Mouse (Mus musculus) left cerebral cortex, adult 9 months (tissue): Measurements from ENCODE around the gene Trpm5.

Experiments
- DNase-seq, 2 experiments: peaks; one replicate each; pipeline ENCODE4 v3.0.0; 2022; ENCODE audit warnings: low spot score in 2 of 2

Trpm5 gene

DNA sequence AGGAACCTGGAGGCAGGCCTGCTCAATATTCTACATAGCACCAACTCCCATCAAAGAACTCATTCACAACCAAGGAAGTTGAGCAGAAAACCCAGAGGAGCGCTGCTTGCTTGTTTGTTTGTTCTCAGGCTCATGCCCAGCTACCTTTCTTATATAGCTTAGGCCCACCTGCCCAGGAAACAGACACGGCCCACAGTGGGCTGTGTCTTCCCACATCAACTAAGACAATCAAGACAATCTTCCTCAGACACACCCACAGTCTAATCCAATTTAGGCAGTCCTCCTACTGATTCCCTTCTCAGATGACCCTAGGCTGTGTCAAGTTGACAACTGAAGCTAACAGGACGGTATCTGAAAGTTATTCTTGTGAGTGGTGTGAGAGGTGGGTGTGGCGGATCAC lies 11.6 kb upstream of the Trpm5 start, which contains the start of gene Kcnq1:
Gene Kcnq1 (plus strand): TSS at position 301 of the 400 bp plus-strand sequence.
- no peak for DNase-seq

GRCm38 (mm10) chr7:143105258-143105897 lies 10.9 kb upstream of the Trpm5 start:
- DNase-seq = no peak

DNA sequence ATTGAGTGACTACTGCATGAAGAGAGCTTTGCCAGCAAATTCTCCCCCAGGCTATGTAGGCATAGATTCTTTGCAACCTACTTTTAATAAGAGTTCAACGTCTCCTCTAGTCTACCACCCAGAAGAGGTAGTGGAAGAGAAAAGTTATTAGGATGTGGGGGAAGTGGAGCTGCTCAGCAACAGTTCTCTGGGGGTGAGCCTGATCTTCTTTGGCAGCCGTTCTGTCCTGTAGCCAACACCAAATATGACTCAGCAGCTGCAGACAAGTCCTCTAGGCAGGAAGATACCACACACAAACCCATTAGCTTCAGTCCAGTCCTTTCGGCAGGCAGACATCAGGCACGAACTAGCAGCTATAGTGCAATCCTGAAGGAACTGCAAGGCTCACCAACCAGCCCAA lies 6.3 kb upstream of the Trpm5 start:
- peak; percentile 7 to 23 for DNase-seq

GRCm38 (mm10) chr7:143095554-143095907 lies 1.1 kb upstream of the Trpm5 start:
- no peak for DNase-seq

GRCm38 (mm10) chr7:143093847-143094246 lies 595 bp downstream of the Trpm5 start:
- DNase-seq = no peak

- peak in 1 of 2 experiments; percentile 30 for DNase-seq
These were observed 7.3 kb downstream of the Trpm5 start for GRCm38 (mm10) chr7:143087070-143087579.

- DNase-seq = peak in 1 of 2 experiments; percentile 41
These were observed 8.1 kb downstream of the Trpm5 start for GRCm38 (mm10) chr7:143086366-143086765.

GRCm38 (mm10) chr7:143083708-143084107 lies 10.7 kb downstream of the Trpm5 start:
- DNase-seq = no peak

GRCm38 (mm10) chr7:143082024-143082423 lies 12.4 kb downstream of the Trpm5 start:
- no peak for DNase-seq

GRCm38 (mm10) chr7:143077351-143077750 lies 17.1 kb downstream of the Trpm5 start:
- DNase-seq = no peak

- no peak for DNase-seq
These were observed 19.0 kb downstream of the Trpm5 start for GRCm38 (mm10) chr7:143075394-143075793.

DNA sequence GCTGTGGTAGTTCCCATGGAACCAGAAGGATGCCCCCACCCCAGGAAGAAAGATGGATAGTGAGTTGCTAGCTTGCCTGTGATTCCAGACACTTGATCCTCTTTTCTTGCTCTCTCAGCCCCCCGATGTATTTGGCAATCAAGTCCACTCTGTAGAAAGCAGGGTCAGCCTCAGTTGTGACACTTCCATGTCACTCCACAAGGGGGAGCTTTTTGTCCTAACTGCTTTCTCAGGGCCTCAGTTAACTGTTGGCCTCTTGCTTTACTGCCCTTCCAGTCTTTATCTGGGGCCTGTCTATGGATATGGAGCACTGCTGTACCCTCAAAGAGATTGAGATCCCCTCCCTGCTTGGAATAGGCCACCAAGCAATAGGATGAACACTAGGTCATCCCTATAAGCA lies 21.4 kb downstream of the Trpm5 start:
- DNase-seq = no peak

GRCm38 (mm10) chr7:143072605-143073004 lies 21.8 kb downstream of the Trpm5 start:
- no peak for DNase-seq

DNA sequence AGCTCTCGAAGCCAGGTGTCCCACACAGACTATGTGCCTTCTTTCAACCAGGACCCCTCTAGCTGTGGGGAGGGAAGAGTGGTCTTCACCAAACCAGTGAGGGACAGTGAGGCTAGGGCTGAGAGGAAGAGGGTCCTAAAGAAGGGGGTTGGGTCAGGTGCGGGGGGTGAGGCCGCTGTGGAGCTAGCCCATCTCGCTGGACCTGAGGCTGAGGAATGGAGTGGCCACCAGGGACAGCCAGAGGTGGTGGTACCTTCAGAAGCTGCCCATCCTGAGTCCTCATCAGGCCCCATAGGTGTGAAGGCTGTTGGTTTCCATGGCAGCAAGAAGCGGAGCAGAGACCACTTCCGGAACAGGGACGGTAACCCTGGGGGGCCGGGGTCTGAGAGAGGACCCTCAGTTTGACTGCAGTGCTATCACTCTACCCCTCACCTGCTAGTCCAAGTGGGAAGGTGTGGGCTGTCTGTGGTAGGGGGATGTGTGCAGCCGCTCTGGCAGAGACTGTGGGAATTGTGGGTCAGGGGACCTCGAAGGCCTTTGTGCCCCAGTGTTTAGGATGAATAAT lies 23.9 kb downstream of the Trpm5 start:
- no peak for DNase-seq

DNA sequence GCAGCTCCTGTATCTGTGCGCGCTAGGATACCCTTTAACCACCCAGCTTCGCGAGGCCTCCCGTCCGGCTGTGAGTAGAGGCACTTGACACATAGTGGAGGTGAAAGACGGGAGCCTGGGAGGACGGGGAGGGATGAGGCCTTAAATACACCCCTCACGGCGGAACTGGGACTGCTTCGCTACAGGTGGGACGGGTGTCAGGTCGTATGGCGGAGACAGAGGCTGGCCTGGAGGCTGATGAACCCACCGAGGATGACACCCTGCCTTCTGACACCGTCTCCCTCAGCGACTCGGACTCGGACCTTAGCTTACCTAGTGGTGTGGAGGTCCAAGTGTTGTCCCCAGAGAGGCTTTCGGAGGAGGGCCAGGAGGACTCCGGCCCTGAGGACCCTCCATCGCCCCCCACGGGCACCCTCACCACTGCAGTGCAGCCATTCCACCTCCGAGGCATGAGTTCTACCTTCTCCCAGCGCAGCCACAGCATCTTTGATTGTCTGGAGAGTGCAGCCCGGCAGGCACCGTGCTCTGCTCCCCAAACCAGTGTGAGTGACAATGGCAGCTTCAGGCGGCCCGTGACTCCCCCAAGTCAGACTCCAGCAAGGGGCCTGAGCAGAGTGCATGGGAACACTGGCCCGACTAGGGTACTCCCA lies 24.6 kb downstream of the Trpm5 start:
- DNase-seq = no peak

- peak; percentile 99 for DNase-seq
These were observed 25.4 kb downstream of the Trpm5 start, which contains the start of gene Tssc4 for GRCm38 (mm10) chr7:143068882-143069591. TSS of gene Tssc4 (plus strand) at chr7:143069249.

DNA sequence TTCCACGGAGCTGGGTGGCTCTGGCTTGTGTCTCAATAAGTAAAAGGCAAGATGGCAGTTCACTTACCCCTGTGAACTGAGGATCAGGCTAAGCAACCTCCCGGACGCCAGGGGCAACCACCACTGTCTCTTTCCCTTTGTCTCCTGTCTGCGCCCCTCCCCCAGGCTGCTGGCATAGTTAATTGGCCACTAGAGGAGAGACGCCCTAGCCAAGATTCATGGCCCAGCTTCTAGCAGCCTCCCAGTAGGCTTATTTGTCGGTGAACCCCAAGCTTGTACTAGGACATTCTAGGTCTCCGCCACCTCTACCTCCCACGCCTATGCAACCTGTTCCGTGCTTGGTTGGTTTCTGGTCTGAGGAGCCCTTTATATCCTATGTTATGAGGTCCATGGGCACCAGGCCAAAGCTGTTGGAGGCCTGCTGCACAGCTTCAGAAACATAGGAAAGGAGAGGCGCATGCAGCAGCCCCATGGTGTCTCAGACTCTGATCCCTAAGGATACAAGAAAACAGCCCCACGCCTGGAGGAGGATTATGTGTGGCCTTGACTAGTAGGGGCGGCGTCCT lies 26.0 kb downstream of the Trpm5 start:
- DNase-seq = peak in 1 of 2 experiments; percentile 57

DNA sequence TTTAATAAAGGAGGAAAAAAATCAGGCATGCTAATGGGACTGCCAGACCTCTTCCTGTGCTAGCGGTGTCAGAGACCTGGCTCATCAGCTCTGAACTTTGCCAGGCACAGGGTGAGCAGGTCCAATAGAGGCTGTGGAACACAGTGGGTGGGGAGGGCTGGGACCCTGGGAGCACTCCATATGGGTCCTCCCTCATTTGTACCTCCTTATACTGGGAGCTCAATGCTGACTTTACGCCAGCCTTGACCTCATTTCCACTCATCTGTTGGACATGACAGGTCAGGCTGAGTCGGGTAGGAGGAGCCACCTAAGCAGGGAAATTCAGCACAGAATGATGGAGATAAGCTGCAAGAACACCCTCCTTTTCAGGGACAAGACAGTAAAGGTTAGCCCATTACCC lies 26.5 kb downstream of the Trpm5 start:
- DNase-seq = no peak

- no peak for DNase-seq
These were observed 27.0 kb downstream of the Trpm5 start for GRCm38 (mm10) chr7:143067469-143067868.

DNA sequence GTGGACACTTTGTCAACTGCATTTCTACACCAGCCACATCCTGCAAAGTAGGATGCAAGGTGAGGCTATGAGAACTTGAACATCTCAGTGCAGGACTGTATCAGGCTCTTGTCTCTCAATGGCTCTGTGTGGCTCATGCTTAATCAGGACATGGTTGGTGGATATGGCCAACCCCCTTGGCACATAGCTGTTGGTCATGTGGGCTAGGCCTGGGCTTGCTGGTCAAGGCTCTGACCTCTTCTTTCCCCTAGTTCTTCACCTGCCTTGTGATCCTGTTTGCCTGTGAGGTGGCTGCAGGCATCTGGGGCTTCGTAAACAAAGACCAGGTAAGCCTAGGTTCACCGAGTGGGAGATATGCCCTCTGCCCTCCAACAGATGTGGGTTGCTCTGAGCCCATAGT lies 28.8 kb downstream of the Trpm5 start:
- no peak for DNase-seq

DNA sequence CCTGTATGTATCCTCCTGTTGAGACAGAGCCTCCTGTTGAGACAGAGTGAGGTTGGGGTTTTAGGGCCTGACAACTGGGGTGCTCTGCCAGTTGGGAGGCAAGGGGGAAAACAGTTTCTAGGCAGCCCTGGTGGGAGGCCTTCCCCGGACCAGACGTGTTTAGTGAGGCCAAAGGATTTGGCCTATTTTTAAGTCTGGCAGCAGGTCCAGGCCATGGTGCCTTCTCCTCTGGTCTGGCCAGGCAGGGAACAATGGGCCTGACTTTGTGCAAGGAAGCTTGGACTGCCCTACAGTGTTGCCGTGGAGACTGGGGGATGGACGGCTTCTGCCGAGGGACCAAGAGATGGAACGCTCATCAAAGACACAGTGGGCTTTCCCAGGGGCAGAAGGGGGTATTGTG lies 30.2 kb downstream of the Trpm5 start:
- no peak for DNase-seq

DNA sequence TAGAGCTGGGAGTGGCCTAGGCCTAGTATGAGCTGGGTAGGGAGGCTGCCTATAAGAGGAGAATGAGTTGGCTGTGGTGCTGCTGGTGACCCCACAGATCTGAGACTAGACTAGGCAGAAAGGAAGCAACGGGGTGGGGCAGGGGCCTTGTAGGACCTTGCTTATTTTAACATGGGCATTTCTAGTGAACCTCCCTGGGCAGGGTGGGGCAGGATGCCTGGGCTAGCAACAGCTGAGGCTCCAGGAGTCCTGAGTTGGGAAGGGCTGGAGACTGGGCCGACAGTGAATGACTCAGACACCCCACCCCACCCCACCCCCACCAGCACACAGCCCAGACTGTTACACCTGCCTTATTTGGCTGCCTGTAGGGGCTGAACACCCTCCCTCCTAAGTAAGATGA lies 31.7 kb downstream of the Trpm5 start:
- DNase-seq = no peak
